Mouse (Mus musculus) neural tube, embryonic 14.5 days (tissue): ENCODE results near the gene Ovol1. TPM values are rescaled to one million over a fixed set of nuclear protein-coding genes. Genes with fewer than 3 reads are reported as not detected.

Experiments used
- polyA plus RNA-seq: library from polyadenylated mRNA; unstranded; fragments of >200 nt; fragmentation: Nextera tagmentation; extraction: Ambion mirVana; gene quantifications from 2 replicates; pipeline ENCODE4 v1.2.1, GENCODE M21; 2014

Gene Ovol1
- polyA plus RNA-seq, 1 experiment from 2014 or later, result not detected

Other genes with a start within 250 kb of the Ovol1 start
- gene Catsper1, start 224.9 kb downstream of the Ovol1 start, polyA plus RNA-seq, result not detected in 2 replicates
- gene Cst6, start 211.1 kb downstream of the Ovol1 start, polyA plus RNA-seq, result 10.7 and 10.8 TPM in 2 replicates
- gene Eif1ad, start 193.9 kb downstream of the Ovol1 start, polyA plus RNA-seq, result 38.7 and 41.6 TPM in 2 replicates
- 274 and 327 TPM in 2 replicates for gene Banf1, start 193.5 kb downstream of the Ovol1 start, polyA plus RNA-seq
- 55.6 and 69.2 TPM in 2 replicates for gene Sart1, start 171.9 kb downstream of the Ovol1 start, polyA plus RNA-seq
- not detected in 2 replicates for gene Tsga10ip, start 158.1 kb downstream of the Ovol1 start, polyA plus RNA-seq
- gene Drap1, start 135.7 kb downstream of the Ovol1 start, polyA plus RNA-seq, result 208 and 254 TPM in 2 replicates
- gene AI837181, start 135.5 kb downstream of the Ovol1 start, polyA plus RNA-seq, result 57.0 and 67.2 TPM in 2 replicates
- not detected in 2 replicates for gene Fosl1, start 113.1 kb downstream of the Ovol1 start, polyA plus RNA-seq
- 8.0 and 11.0 TPM in 2 replicates for gene Ccdc85b, start 102.8 kb downstream of the Ovol1 start, polyA plus RNA-seq
- 169 and 179 TPM in 2 replicates for gene Fibp, start 100.0 kb downstream of the Ovol1 start, polyA plus RNA-seq
- 4.2 and 4.4 TPM in 2 replicates for gene Ctsw, start 92.1 kb downstream of the Ovol1 start, polyA plus RNA-seq
- 30.4 and 45.1 TPM in 2 replicates for gene Efemp2, start 86.7 kb downstream of the Ovol1 start, polyA plus RNA-seq
- gene Mus81, start 72.2 kb downstream of the Ovol1 start, polyA plus RNA-seq, result 43.6 and 45.3 TPM in 2 replicates
- 3,473 and 3,739 TPM in 2 replicates for gene Cfl1, start 70.2 kb downstream of the Ovol1 start, polyA plus RNA-seq
- gene 1700020D05Rik, start 56.9 kb downstream of the Ovol1 start, polyA plus RNA-seq, result 0.71 and 0.75 TPM in 2 replicates
- 95.2 and 107 TPM in 2 replicates for gene Snx32, start 50.1 kb downstream of the Ovol1 start, polyA plus RNA-seq
- 2.6 and 3.7 TPM in 2 replicates for gene Ap5b1, start 7.4 kb upstream of the Ovol1 start, polyA plus RNA-seq
- 49.8 and 51.7 TPM in 2 replicates for gene Rnaseh2c, start 41.2 kb upstream of the Ovol1 start, polyA plus RNA-seq
- gene Kat5, start 49.6 kb upstream of the Ovol1 start, polyA plus RNA-seq, result 45.6 and 47.3 TPM in 2 replicates
- 26.9 and 31.0 TPM in 2 replicates for gene Rela, start 76.8 kb upstream of the Ovol1 start, polyA plus RNA-seq
- 7.7 and 12.6 TPM in 2 replicates for gene Sipa1, start 103.1 kb upstream of the Ovol1 start, polyA plus RNA-seq
- 6.8 and 11.1 TPM in 2 replicates for gene Map3k11, start 128.1 kb upstream of the Ovol1 start, polyA plus RNA-seq
- gene Pcnx3, start 128.3 kb upstream of the Ovol1 start, polyA plus RNA-seq, result 34.4 and 34.5 TPM in 2 replicates
- not detected in 2 replicates for gene Kcnk7, start 143.7 kb upstream of the Ovol1 start, polyA plus RNA-seq
- 7.8 and 8.9 TPM in 2 replicates for gene Ehbp1l1, start 165.7 kb upstream of the Ovol1 start, polyA plus RNA-seq
- gene Fam89b, start 169.0 kb upstream of the Ovol1 start, polyA plus RNA-seq, result 145 and 152 TPM in 2 replicates
- 14.0 and 25.7 TPM in 2 replicates for gene Ltbp3, start 180.3 kb upstream of the Ovol1 start, polyA plus RNA-seq
- 78.5 and 78.6 TPM in 2 replicates for gene Scyl1, start 210.8 kb upstream of the Ovol1 start, polyA plus RNA-seq